8 mouse cellular contexts compared by ENCODE assay signal in the genomic region with DNA sequence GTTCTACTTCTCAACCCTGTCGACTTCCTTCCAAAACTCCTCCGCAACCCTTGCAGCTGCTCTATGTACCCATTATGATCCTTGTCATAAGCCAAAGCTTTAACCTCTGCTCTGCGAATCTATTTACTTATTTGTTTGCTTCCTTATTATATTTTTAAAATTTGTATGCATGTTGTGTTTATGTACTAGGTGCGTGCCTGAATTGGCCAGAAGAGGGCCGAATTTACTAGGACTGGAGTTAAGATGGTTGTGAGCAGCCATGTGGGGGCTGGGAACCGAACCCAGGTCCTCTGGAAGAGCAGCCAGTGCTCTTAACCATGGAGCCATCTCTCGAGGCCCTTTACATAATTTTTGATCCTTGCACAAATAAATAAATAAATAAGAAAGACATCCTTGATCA. TPM values are rescaled to one million over a fixed set of nuclear protein-coding genes. Genes with fewer than 3 reads are reported as not detected.
DNase-seq lines count a peak whose midpoint lies in the region; ATAC-seq and TF ChIP-seq lines count a peak whose summit lies in the region.

No protein-coding gene starts in this region.

- no peak for ATAC-seq in erythroblast, adult 5-6 weeks (replicated peaks; ENCODE audit: low FRiP score, poor library complexity, severe bottlenecking)
- no peak for ATAC-seq in forebrain, embryonic 14.5 days
- ATAC-seq in liver, embryonic 16.5 days (ENCODE audit: low read depth): no peak
- ATAC-seq in megakaryocyte-erythroid progenitor cell, adult 5-6 weeks (replicated peaks; ENCODE audit: low FRiP score, low TSS enrichment, poor library complexity, severe bottlenecking): no peak

- no peak for TF ChIP-seq EP300 in CH12.LX (IDR thresholded peaks at IDR 0.05; ENCODE audit: low read length)

- dilution Hi-C loops in CH12.LX (cut with MboI; ENCODE audit: extremely low pct_ligation_motif_present, extremely low pct_unique_long_range_greater_than_20kb, low sequenced_read_pairs): no loop called here

- 43% methylated on average over 7 of the region's 7 CpGs for WGBS in forebrain, embryonic 14.5 days
- WGBS in liver, embryonic 16.5 days (ENCODE audit: insufficient replicate concordance): 37% methylated on average over 7 of the region's 7 CpGs

- H3K27me3 ChIP-seq in erythroblast, embryonic 14.5 days (ENCODE audit: control insufficient read depth): no peaks in the 10 kb centered on the region
- no peaks in the 10 kb centered on the region for H3K27me3 ChIP-seq in CH12.LX (replicated peaks)
- H3K27me3 ChIP-seq in forebrain, embryonic 14.5 days (replicated peaks; ENCODE audit: control insufficient read depth, insufficient read depth, low read length): no peaks in the 10 kb centered on the region
- no peaks in the 10 kb centered on the region for H3K27me3 ChIP-seq in liver, embryonic 16.5 days (ENCODE audit: control insufficient read depth, insufficient read depth, low read depth, low read length)

- DNase-seq in CH12.LX (ENCODE audit: extremely low read depth): peak; percentile 34
- no peak for DNase-seq in forebrain, embryonic 14.5 days (ENCODE audit: low spot score)
- no peak for DNase-seq in natural killer cell, adult 2 months (ENCODE audit: low spot score in 2 of 2)
- no peak for DNase-seq in cerebellum, adult 11 months

- H3K4me3 ChIP-seq in erythroblast, embryonic 14.5 days (replicated peaks): peak overlapping the region; percentile 86
- H3K4me3 ChIP-seq in CH12.LX (replicated peaks in 1 of 3; ENCODE audit: low read depth in 2 of 3, low read length in 2 of 3, poor library complexity in 1 of 3): peak overlapping the region; percentile 74 to 89 (median 88)
- peak overlapping the region; percentile 60 for H3K4me3 ChIP-seq in forebrain, embryonic 14.5 days (ENCODE audit: low read depth, low read length)
- peak overlapping the region; percentile 82 for H3K4me3 ChIP-seq in liver, embryonic 16.5 days (ENCODE audit: low read depth, low read length)

- H3K9me3 ChIP-seq in erythroblast, embryonic 14.5 days (ENCODE audit: control insufficient read depth, low read length): no peaks in the 10 kb centered on the region
- H3K9me3 ChIP-seq in CH12.LX (replicated peaks; ENCODE audit: low read length): no peaks in the 10 kb centered on the region
- H3K9me3 ChIP-seq in forebrain, embryonic 14.5 days (replicated peaks; ENCODE audit: control insufficient read depth, low read length): no peaks in the 10 kb centered on the region
- no peaks in the 10 kb centered on the region for H3K9me3 ChIP-seq in liver, embryonic 16.5 days (replicated peaks; ENCODE audit: control insufficient read depth, low read length)

- H3K79me2 ChIP-seq in CH12.LX (replicated peaks; ENCODE audit: control insufficient read depth, extremely low read depth, insufficient read depth, poor library complexity, severe bottlenecking): peaks cover 3% of the 10 kb centered on the region

- TF ChIP-seq POLR2A in CH12.LX (IDR thresholded peaks at IDR 0.05; ENCODE audit: low read depth, low read length): no peak

- no peak overlapping the region for H3K27ac ChIP-seq in CH12.LX (ENCODE audit: insufficient read depth, low read depth)
- 0 out of 2 replicates have a peak overlapping the region, but pooled peaks have one; percentile 6 for H3K27ac ChIP-seq in forebrain, embryonic 14.5 days (ENCODE audit: low read depth, low read length)
- peak overlapping the region; percentile 56 for H3K27ac ChIP-seq in liver, embryonic 16.5 days (ENCODE audit: low read length)

- TF ChIP-seq RAD21 in CH12.LX (IDR thresholded peaks at IDR 0.05; ENCODE audit: low read depth, low read length): no peak

- H3K4me2 ChIP-seq in CH12.LX (ENCODE audit: insufficient read depth, low read depth, poor library complexity, severe bottlenecking): peak overlapping the region; percentile 19
- H3K4me2 ChIP-seq in forebrain, embryonic 14.5 days (ENCODE audit: low read length): peak overlapping the region; percentile 63
- H3K4me2 ChIP-seq in liver, embryonic 16.5 days (ENCODE audit: low read depth, low read length): peak overlapping the region; percentile 63

- TF ChIP-seq CTCF in CH12.LX (conservative IDR thresholded peaks at IDR 0.05 in 1 of 2, IDR thresholded peaks at IDR 0.05 in 1 of 2; ENCODE audit: low read depth in 2 of 2, low read length in 2 of 2): 0 out of 4 replicates have a peak, but pooled peaks of 1 of the 2 experiments have one; percentile 10

- H3K4me1 ChIP-seq in erythroblast, embryonic 14.5 days (ENCODE audit: control insufficient read depth): peaks cover 32% of the 10 kb centered on the region
- H3K4me1 ChIP-seq in CH12.LX (ENCODE audit: control insufficient read depth in 1 of 2, insufficient read depth in 2 of 2): peaks cover 5 to 21% of the 10 kb centered on the region in 2 experiments; a peak in 2 of 4 replicates
- H3K4me1 ChIP-seq in forebrain, embryonic 14.5 days (ENCODE audit: control insufficient read depth, insufficient read depth, low read length): 0 out of 2 replicates have a peak, but pooled peaks cover 2% of the 10 kb centered on the region
- peaks cover 12% of the 10 kb centered on the region for H3K4me1 ChIP-seq in liver, embryonic 16.5 days (ENCODE audit: control insufficient read depth, low read depth, low read length)

- in situ Hi-C loops in CH12.LX (cut with MboI; ENCODE audit: low pct_ligation_motif_present, low pct_unique_long_range_greater_than_20kb, low sequenced_read_pairs): no loop called here

- peaks cover 4% of the 10 kb centered on the region; the same call in 1 of the 2 replicates for H3K36me3 ChIP-seq in erythroblast, embryonic 14.5 days (ENCODE audit: control insufficient read depth)
- peaks cover 0 to 15% of the 10 kb centered on the region in 2 experiments for H3K36me3 ChIP-seq in CH12.LX (replicated peaks in 1 of 2; ENCODE audit: control insufficient read depth in 1 of 2, insufficient read depth in 1 of 2, low read length in 1 of 2)
- no peaks in the 10 kb centered on the region for H3K36me3 ChIP-seq in forebrain, embryonic 14.5 days (ENCODE audit: control insufficient read depth, insufficient read depth, low read length)
- no peaks in the 10 kb centered on the region for H3K36me3 ChIP-seq in liver, embryonic 16.5 days (ENCODE audit: control insufficient read depth, insufficient read depth)

- peak overlapping the region; percentile 48 for H3K9ac ChIP-seq in CH12.LX (ENCODE audit: insufficient read depth, low read depth)
- peak overlapping the region; percentile 66 for H3K9ac ChIP-seq in forebrain, embryonic 14.5 days (ENCODE audit: low read length)
- H3K9ac ChIP-seq in liver, embryonic 16.5 days (ENCODE audit: low read depth, low read length): peak overlapping the region; percentile 88

RNA-seq across cellular contexts. Expression of gene Stat2, which starts 0.5 kb away (rescaled TPM):
- polyA plus RNA-seq in erythroblast, embryonic 14.5 days (2012): 0.16 and 0.23 TPM in 2 replicates
- 14.8 and 25.1 TPM in 2 replicates for total RNA-seq in erythroblast, adult 5-6 weeks (2015; ENCODE audit: low replicate concordance)
- 16.0 and 25.2 TPM in 2 replicates for total RNA-seq in erythroblast, adult 5-6 weeks (2017; ENCODE audit: low replicate concordance)
- total RNA-seq in CH12.LX (2012; rRNA removed) (12.5 and 14.6 TPM in 2 replicates), CH12.LX (2014; rRNA removed) (2.7 and 3.3 TPM in 2 replicates)
- polyA plus RNA-seq in CH12.LX (2012; ENCODE audit: insufficient read length, low read depth): 11.6 and 12.5 TPM in 2 replicates
- 11.6 and 17.4 TPM in 2 replicates for polyA plus RNA-seq in forebrain, embryonic 14.5 days (2014; fragmentation: Nextera tagmentation; extraction: Ambion mirVana)
- 7.8 and 9.5 TPM in 2 replicates for polyA plus RNA-seq in liver, embryonic 16.5 days (2015; fragmentation: Nextera tagmentation; extraction: Ambion mirVana)
- 24.3 and 35.7 TPM in 2 replicates for total RNA-seq in megakaryocyte-erythroid progenitor cell, adult 5-6 weeks (2014; fragmentation: Nextera tagmentation)
- 8.1 and 9.0 TPM in 2 replicates for total RNA-seq in megakaryocyte-erythroid progenitor cell, adult 5-6 weeks (2017)

RNA-seq across cellular contexts. Expression of gene Apof, which starts 2.4 kb away (rescaled TPM):
- not detected in 2 replicates for polyA plus RNA-seq in erythroblast, embryonic 14.5 days (2012)
- not detected in 2 replicates for total RNA-seq in erythroblast, adult 5-6 weeks (2015; ENCODE audit: low replicate concordance)
- total RNA-seq in erythroblast, adult 5-6 weeks (2017; ENCODE audit: low replicate concordance): not detected in 2 replicates
- total RNA-seq in CH12.LX (2012; rRNA removed): 1.0 and 1.3 TPM in 2 replicates
- total RNA-seq in CH12.LX (2014; rRNA removed): 0.63 and 0.66 TPM in 2 replicates
- polyA plus RNA-seq in CH12.LX (2012; ENCODE audit: insufficient read length, low read depth): 0.99 and 1.1 TPM in 2 replicates
- not detected in 2 replicates for polyA plus RNA-seq in forebrain, embryonic 14.5 days (2014; fragmentation: Nextera tagmentation; extraction: Ambion mirVana)
- 212 and 253 TPM in 2 replicates for polyA plus RNA-seq in liver, embryonic 16.5 days (2015; fragmentation: Nextera tagmentation; extraction: Ambion mirVana)
- not detected in 2 replicates for total RNA-seq in megakaryocyte-erythroid progenitor cell, adult 5-6 weeks (2014; fragmentation: Nextera tagmentation)
- not detected in 2 replicates for total RNA-seq in megakaryocyte-erythroid progenitor cell, adult 5-6 weeks (2017)

RNA-seq across cellular contexts. Expression of gene Apon, which starts 17.0 kb away (rescaled TPM):
- polyA plus RNA-seq in erythroblast, embryonic 14.5 days (2012): 0.02 and 0.04 TPM in 2 replicates
- total RNA-seq in erythroblast, adult 5-6 weeks (2015; ENCODE audit: low replicate concordance): 1.7 TPM in 1 of 2 replicates, not detected in the other
- total RNA-seq in erythroblast, adult 5-6 weeks (2017; ENCODE audit: low replicate concordance): 1.5 TPM in 1 of 2 replicates, not detected in the other
- total RNA-seq in CH12.LX (2012; rRNA removed): 0.30 and 0.80 TPM in 2 replicates
- 0.62 and 1.2 TPM in 2 replicates for total RNA-seq in CH12.LX (2014; rRNA removed)
- 0.80 and 1.7 TPM in 2 replicates for polyA plus RNA-seq in CH12.LX (2012; ENCODE audit: insufficient read length, low read depth)
- 0.30 TPM in 1 of 2 replicates, not detected in the other for polyA plus RNA-seq in forebrain, embryonic 14.5 days (2014; fragmentation: Nextera tagmentation; extraction: Ambion mirVana)
- polyA plus RNA-seq in liver, embryonic 16.5 days (2015; fragmentation: Nextera tagmentation; extraction: Ambion mirVana): 1.4 and 1.9 TPM in 2 replicates
- 1.3 and 1.7 TPM in 2 replicates for total RNA-seq in megakaryocyte-erythroid progenitor cell, adult 5-6 weeks (2014; fragmentation: Nextera tagmentation)
- total RNA-seq in megakaryocyte-erythroid progenitor cell, adult 5-6 weeks (2017): not detected in 2 replicates

RNA-seq across cellular contexts. Expression of gene Il23a, which starts 27.7 kb away (rescaled TPM):
- polyA plus RNA-seq in erythroblast, embryonic 14.5 days (2012): not detected in 2 replicates
- total RNA-seq in erythroblast, adult 5-6 weeks (2015; ENCODE audit: low replicate concordance): not detected in 2 replicates
- total RNA-seq in erythroblast, adult 5-6 weeks (2017; ENCODE audit: low replicate concordance): not detected in 2 replicates
- total RNA-seq in CH12.LX (2012; rRNA removed): 1.2 and 3.6 TPM in 2 replicates
- total RNA-seq in CH12.LX (2014; rRNA removed): 0.32 and 0.41 TPM in 2 replicates
- polyA plus RNA-seq in CH12.LX (2012; ENCODE audit: insufficient read length, low read depth): 0.30 and 0.49 TPM in 2 replicates
- polyA plus RNA-seq in forebrain, embryonic 14.5 days (2014; fragmentation: Nextera tagmentation; extraction: Ambion mirVana): not detected in 2 replicates
- polyA plus RNA-seq in liver, embryonic 16.5 days (2015; fragmentation: Nextera tagmentation; extraction: Ambion mirVana): 0.06 and 0.12 TPM in 2 replicates
- not detected in 2 replicates for total RNA-seq in megakaryocyte-erythroid progenitor cell, adult 5-6 weeks (2014; fragmentation: Nextera tagmentation)
- total RNA-seq in megakaryocyte-erythroid progenitor cell, adult 5-6 weeks (2017): not detected in 2 replicates

RNA-seq across cellular contexts. Expression of gene Pan2, which starts 32.3 kb away (rescaled TPM):
- 0.31 and 0.44 TPM in 2 replicates for polyA plus RNA-seq in erythroblast, embryonic 14.5 days (2012)
- 7.9 and 8.8 TPM in 2 replicates for total RNA-seq in erythroblast, adult 5-6 weeks (2015; ENCODE audit: low replicate concordance)
- 7.5 and 8.9 TPM in 2 replicates for total RNA-seq in erythroblast, adult 5-6 weeks (2017; ENCODE audit: low replicate concordance)
- total RNA-seq in CH12.LX (2012; rRNA removed) (8.1 and 11.0 TPM in 2 replicates), CH12.LX (2014; rRNA removed) (9.4 and 10.6 TPM in 2 replicates)
- 16.1 and 18.5 TPM in 2 replicates for polyA plus RNA-seq in CH12.LX (2012; ENCODE audit: insufficient read length, low read depth)
- 21.4 and 23.2 TPM in 2 replicates for polyA plus RNA-seq in forebrain, embryonic 14.5 days (2014; fragmentation: Nextera tagmentation; extraction: Ambion mirVana)
- polyA plus RNA-seq in liver, embryonic 16.5 days (2015; fragmentation: Nextera tagmentation; extraction: Ambion mirVana): 13.2 and 14.8 TPM in 2 replicates
- 37.0 and 40.7 TPM in 2 replicates for total RNA-seq in megakaryocyte-erythroid progenitor cell, adult 5-6 weeks (2014; fragmentation: Nextera tagmentation)
- 14.2 and 18.0 TPM in 2 replicates for total RNA-seq in megakaryocyte-erythroid progenitor cell, adult 5-6 weeks (2017)

Comparison
In these comparisons a context has a peak if more than half of its experiments do, and no peak if none do; other contexts are left out.
1. RNA of gene Apof, which starts 2.4 kb away (polyA plus RNA-seq): 212 to 253 TPM in liver, embryonic 16.5 days; 0.99 to 1.1 TPM in CH12.LX, not detected in forebrain, embryonic 14.5 days and not detected in erythroblast, embryonic 14.5 days; every median in the first group is over 100 times any median in the second.
2. Peak in every context shown above with its lines, with median percentiles within 50 percentile points of each other: H3K4me3 ChIP-seq, H3K4me2 ChIP-seq and H3K9ac ChIP-seq.